Mouse (Mus musculus) heart, postnatal 0 days (tissue): ENCODE measurements around the gene Fam241b.

ENCODE experiments used
- CTCF ChIP-seq: IDR thresholded peaks from 2 replicates; pipeline ENCODE4 v1.5.1; 2016; ENCODE audit warnings: antibody characterized with exemption, control low read depth, low read depth
- EP300 ChIP-seq: IDR thresholded peaks from 2 replicates; pipeline ENCODE4 v1.6.1; 2016; ENCODE audit warnings: antibody characterized with exemption, low read depth

DNA sequence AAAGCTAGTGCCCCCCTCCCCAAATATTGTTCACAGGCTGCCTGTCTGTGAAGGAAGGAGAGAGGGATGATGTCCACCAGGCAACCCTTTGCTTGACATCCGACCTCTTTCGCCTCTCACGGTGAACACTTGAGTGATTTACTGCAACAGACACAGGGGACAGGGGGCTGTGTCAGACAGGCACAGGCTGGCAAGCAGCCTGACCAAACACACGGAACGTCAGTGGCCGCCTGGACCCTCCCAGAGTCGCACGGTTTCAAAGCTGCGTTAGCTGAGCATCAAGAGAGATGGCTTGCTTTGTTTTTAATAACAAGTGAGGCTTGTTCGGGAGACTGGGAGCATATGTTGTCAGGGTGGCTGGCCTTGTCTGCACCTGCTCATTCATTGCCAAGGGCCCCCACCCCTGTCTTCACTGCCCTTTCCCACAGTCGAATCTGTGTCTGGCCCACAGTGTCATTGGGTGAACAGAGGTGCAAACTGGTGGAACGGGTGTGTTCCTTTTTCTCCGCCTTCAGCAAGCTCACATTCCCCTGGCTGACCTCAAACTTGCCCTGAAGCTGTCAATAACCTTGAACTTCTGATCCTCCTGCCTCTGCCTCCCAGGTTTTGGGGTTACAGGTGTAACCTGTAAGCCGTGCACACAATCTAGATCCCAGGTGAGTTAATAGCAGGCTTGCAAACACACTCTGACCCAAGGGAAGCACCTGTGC, 82.6 kb downstream of the Fam241b start:
- TF ChIP-seq CTCF, result no peak
- no peak for TF ChIP-seq EP300
